ENCODE assay signal across 8 mouse cellular contexts in genomic region chr8:30359464-30359863, GRCm38 (mm10).
"Had no signal": no experiment of that assay in that cellular context is flagged by ENCODE, and none has a peak within 500 bp of the region (broad histone marks: within the 10 kb centered on the region; RNA-seq: fewer than 3 reads in every experiment).

No protein-coding gene starts in this region.

- DNase-seq: lung, adult 18-20 months; lung, embryonic 14.5 days; lung, postnatal 10 days; lung, postnatal 4 days; right cerebral cortex, postnatal 14 days; thymus, adult 18-20 months; thymus, postnatal 14 days; thymus, postnatal 36 days had no signal
